Mouse (Mus musculus): ENCODE measurements around the gene Krt78.
A peak's percentile ranks its signal among the peaks of the same experiment; 100 is the strongest.

GRCm38 (mm10) chr15:101988119-101988518, 34.0 kb upstream of the Krt78 start:
- TF ChIP-seq POLR2A (IDR thresholded peaks at IDR 0.05; ENCODE audit: borderline replicate concordance, extremely low read depth, low read depth, low read length) (no peak), CTCF (IDR thresholded peaks at IDR 0.05; ENCODE audit: insufficient read depth, low read length) (peak; percentile 94)

All from lung, adult 2 months (tissue).